Mouse (Mus musculus) heart, embryonic 14.5 days (tissue): Measurements from ENCODE around the gene Jmjd8. TPM values are rescaled to one million over a fixed set of nuclear protein-coding genes. Genes with fewer than 3 reads are reported as not detected.
"Not testable (repeated sequence)": the region's sequence is repeated elsewhere in the genome, so short reads cannot be mapped to it uniquely, and the experiment has no call there.

ENCODE experiments used
- ATAC-seq: fragments of 200-750 bp; cut with Nextera tagmentation; 2 replicates; pipeline ENCODE4 v1.8.0; 2017; ENCODE audit warnings: low read depth, moderate TSS enrichment; ENCODE audit not compliant: insufficient number of reproducible peaks, insufficient read depth, low FRiP score
- H3K27ac ChIP-seq, 2 experiments: fragments of 200-500 bp in 1 of 2; fragments of 300-500 bp in 1 of 2; sonication (generic) in 1 of 2; replicated peaks in 1 of 2; 2 replicates each; pipeline ENCODE4 v1.5.1; 2012 to 2014; ENCODE audit warnings: low read depth in 2 of 2, low read length in 2 of 2, control low read depth in 1 of 2, mild to moderate bottlenecking in 1 of 2, mixed read lengths in 1 of 2; ENCODE audit not compliant: control insufficient read depth in 1 of 2, insufficient read depth in 1 of 2
- H3K27me3 ChIP-seq: fragments of 300-500 bp; sonication (generic); 2 replicates; pipeline ENCODE4 v1.6.1; 2014; ENCODE audit warnings: mild to moderate bottlenecking, low read length, control low read depth; ENCODE audit not compliant: control insufficient read depth, insufficient read depth
- H3K36me3 ChIP-seq: fragments of 300-500 bp; sonication (generic); 2 replicates; pipeline ENCODE4 v1.6.1; 2014; ENCODE audit warnings: mild to moderate bottlenecking, control low read depth, low read length, mixed read lengths; ENCODE audit not compliant: control insufficient read depth, insufficient read depth
- H3K4me1 ChIP-seq, 2 experiments: fragments of 200-500 bp in 1 of 2; fragments of 300-500 bp in 1 of 2; sonication (generic) in 1 of 2; 2 replicates each; pipeline ENCODE4 v1.6.1; 2012 to 2014; ENCODE audit warnings: low read length in 2 of 2, control low read depth in 1 of 2, mixed read lengths in 1 of 2; ENCODE audit not compliant: control insufficient read depth in 2 of 2, insufficient read depth in 2 of 2
- H3K4me2 ChIP-seq: fragments of 300-500 bp; sonication (generic); 2 replicates; pipeline ENCODE4 v1.6.1; 2014; ENCODE audit warnings: mild to moderate bottlenecking, low read length
- H3K4me3 ChIP-seq, 2 experiments: fragments of 200-500 bp in 1 of 2; fragments of 300-500 bp in 1 of 2; sonication (generic) in 1 of 2; 2 replicates each; pipeline ENCODE4 v1.5.1; 2012 to 2014; ENCODE audit warnings: low read length in 2 of 2, mild to moderate bottlenecking in 2 of 2, control low read depth in 1 of 2, low read depth in 1 of 2, moderate library complexity in 1 of 2; ENCODE audit not compliant: control insufficient read depth in 1 of 2, insufficient read depth in 1 of 2
- H3K9ac ChIP-seq: fragments of 300-500 bp; sonication (generic); 2 replicates; pipeline ENCODE4 v1.6.1; 2014; ENCODE audit warnings: mild to moderate bottlenecking, low read length
- H3K9me3 ChIP-seq: fragments of 300-500 bp; sonication (generic); 2 replicates; pipeline ENCODE4 v1.6.1; 2016; ENCODE audit warnings: low read length, control low read depth; ENCODE audit not compliant: control insufficient read depth
- WGBS: fragments of 180-500 bp; shearing (Covaris S2); extraction: QIAGEN DNeasy Blood & Tissue Kit; methylation state at CpG from one replicate; pipeline ENCODE4 v1.1.7; 2014; 5-methylcytosine and 5-hydroxymethylcytosine counted together
- polyA plus RNA-seq: library from polyadenylated mRNA; unstranded; fragments of >200 nt; fragmentation: Nextera tagmentation; extraction: Ambion mirVana; gene quantifications from 2 replicates; pipeline ENCODE4 v1.2.1, GENCODE M21; 2014

Jmjd8 gene
- polyA plus RNA-seq, 1 experiment from 2014 or later = 30.0 TPM

GRCm38 (mm10) chr17:25867836-25868600, 39.4 kb downstream of the Jmjd8 start:
- Histone ChIP-seq H3K4me1 (peaks cover 7 to 21% of the 10 kb centered on the region in 2 experiments; a peak in 3 of 4 replicates), H3K27me3 (no peaks in the 10 kb centered on the region), H3K4me3 (peak overlapping the region; percentile 84 to 92), H3K36me3 (peaks cover 29% of the 10 kb centered on the region), H3K4me2 (peak overlapping the region; percentile 86), H3K27ac (peak overlapping the region; percentile 73 to 97), H3K9ac (peak overlapping the region; percentile 93), H3K9me3 (no peaks in the 10 kb centered on the region)
- peak; percentile 31 for ATAC-seq
- WGBS = under 1% methylated on average over 41 of the region's 42 CpGs

GRCm38 (mm10) chr17:25868601-25869191, 40.0 kb downstream of the Jmjd8 start, which contains the start of gene Mcrip2:
Gene Mcrip2, minus strand, starts transcription at chr17:25868764.
- H3K27me3 ChIP-seq = no peaks in the 10 kb centered on the region
- H3K9ac ChIP-seq = peak within 1 kb of the TSS; percentile 93
- H3K27ac ChIP-seq = peak within 1 kb of the TSS; percentile 73 to 97
- H3K4me3 ChIP-seq = peak within 1 kb of the TSS; percentile 84 to 92
- H3K9me3 ChIP-seq = no peaks in the 10 kb centered on the region
- ATAC-seq = peak; percentile 79
- 1% methylated on average over 24 of the region's 24 CpGs for WGBS
- peaks cover 23% of the 10 kb centered on the region for H3K36me3 ChIP-seq
- peaks cover 7 to 21% of the 10 kb centered on the region in 2 experiments for H3K4me1 ChIP-seq
- peak within 1 kb of the TSS; percentile 86 for H3K4me2 ChIP-seq

DNA sequence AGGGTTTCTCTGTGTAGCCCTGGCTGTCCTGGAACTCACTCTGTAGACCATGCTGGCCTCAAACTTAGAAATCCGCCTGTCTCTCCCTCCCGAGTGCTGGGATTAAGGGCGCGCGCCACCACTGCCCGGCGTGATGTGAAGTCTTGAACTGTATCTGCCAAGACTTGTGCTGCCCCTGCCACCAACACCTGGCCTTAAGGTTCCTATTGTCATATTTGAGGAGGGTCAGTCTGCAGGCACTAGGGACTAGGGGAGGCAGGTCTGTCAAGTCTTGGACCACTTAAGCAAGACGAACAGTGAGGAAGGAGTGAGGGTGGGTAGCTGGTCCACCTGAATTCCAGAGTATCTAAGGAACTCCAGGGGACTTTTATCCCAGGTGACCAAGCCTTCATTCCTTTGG, 40.8 kb downstream of the Jmjd8 start:
- Histone ChIP-seq H3K9me3 (no peaks in the 10 kb centered on the region), H3K4me2 (no peak overlapping the region), H3K9ac (no peak overlapping the region), H3K4me3 (no peak overlapping the region), H3K27me3 (no peaks in the 10 kb centered on the region), H3K4me1 (peaks cover 13 to 29% of the 10 kb centered on the region in 2 experiments), H3K36me3 (peaks cover 15% of the 10 kb centered on the region), H3K27ac (no peak overlapping the region)
- 90% methylated on average over 8 of the region's 8 CpGs for WGBS
- no peak for ATAC-seq

- Histone ChIP-seq H3K4me1 (peaks cover 13 to 30% of the 10 kb centered on the region in 2 experiments), H3K9ac (no peak overlapping the region), H3K27ac (no peak overlapping the region), H3K9me3 (no peaks in the 10 kb centered on the region), H3K4me2 (no peak overlapping the region), H3K36me3 (peaks cover 11% of the 10 kb centered on the region; the same call in 1 of the 2 replicates), H3K4me3 (no peak overlapping the region), H3K27me3 (no peaks in the 10 kb centered on the region)
- ATAC-seq = no peak
- WGBS = 89% methylated on average over 2 of the region's 2 CpGs
Measured at GRCm38 (mm10) chr17:25869954-25870353, 41.3 kb downstream of the Jmjd8 start.

- H3K27ac ChIP-seq, H3K4me3 ChIP-seq, H3K9ac ChIP-seq, H3K27me3 ChIP-seq, H3K9me3 ChIP-seq, H3K4me2 ChIP-seq, H3K36me3 ChIP-seq, ATAC-seq: not testable (repeated sequence)
- H3K4me1 ChIP-seq = peaks cover 20 to 34% of the 10 kb centered on the region in 2 experiments
Measured at GRCm38 (mm10) chr17:25871566-25871965, 42.9 kb downstream of the Jmjd8 start.

- Histone ChIP-seq H3K4me2 (no peak overlapping the region), H3K27me3 (no peaks in the 10 kb centered on the region), H3K4me3 (no peak overlapping the region), H3K4me1 (peaks cover 16 to 29% of the 10 kb centered on the region in 2 experiments), H3K9me3 (no peaks in the 10 kb centered on the region), H3K27ac (no peak overlapping the region), H3K9ac (no peak overlapping the region), H3K36me3 (peaks cover 1% of the 10 kb centered on the region; the same call in 1 of the 2 replicates)
- ATAC-seq = no peak
- 77% methylated on average over 3 of the region's 3 CpGs for WGBS
Measured at GRCm38 (mm10) chr17:25872676-25873075, 44.0 kb downstream of the Jmjd8 start.

- Histone ChIP-seq H3K36me3 (peaks cover 10% of the 10 kb centered on the region; the same call in 1 of the 2 replicates), H3K27me3 (no peaks in the 10 kb centered on the region), H3K9me3 (no peaks in the 10 kb centered on the region), H3K4me2 (peak overlapping the region; percentile 90), H3K4me3 (no peak overlapping the region), H3K27ac (peak overlapping the region in 1 of 2 experiments; percentile 89; a peak in 2 of 4 replicates), H3K9ac (peak overlapping the region; percentile 81), H3K4me1 (peaks cover 16 to 29% of the 10 kb centered on the region in 2 experiments)
- 71% methylated on average over 11 of the region's 11 CpGs for WGBS
- ATAC-seq = no peak
Measured at GRCm38 (mm10) chr17:25873405-25874147, 44.9 kb downstream of the Jmjd8 start.
